Mouse (Mus musculus) embryonic facial prominence, embryonic 11.5 days (tissue): Measurements from ENCODE around the gene Tln2. TPM values are rescaled to one million over a fixed set of nuclear protein-coding genes. Genes with fewer than 3 reads are reported as not detected.
A peak's percentile ranks its signal among the peaks of the same experiment; 100 is the strongest.

ENCODE experiments used
- ATAC-seq: fragments of 200-750 bp; cut with Nextera tagmentation; replicated peaks from 2 replicates; pipeline ENCODE4 v1.8.0; 2017; ENCODE audit warnings: low read depth; ENCODE audit not compliant: insufficient number of reproducible peaks, low FRiP score, low TSS enrichment
- DNase-seq: peaks from one replicate; pipeline ENCODE4 v3.0.0-alpha.2; 2015; ENCODE audit warnings: low spot score
- H3K27ac ChIP-seq: fragments of 300-500 bp; sonication (generic); replicated peaks from 2 replicates; pipeline ENCODE4 v1.5.1; 2014; ENCODE audit warnings: mild to moderate bottlenecking, low read depth, low read length, control low read depth
- H3K27me3 ChIP-seq: fragments of 300-500 bp; sonication (generic); 2 replicates; pipeline ENCODE4 v1.6.1; 2014; ENCODE audit warnings: mild to moderate bottlenecking, low read length, moderate library complexity, mixed read lengths; ENCODE audit not compliant: control insufficient read depth, insufficient read depth
- H3K36me3 ChIP-seq: fragments of 300-500 bp; sonication (generic); replicated peaks from 2 replicates; pipeline ENCODE4 v1.6.1; 2014; ENCODE audit warnings: low read depth, mild to moderate bottlenecking, low read length, moderate library complexity, mixed read lengths; ENCODE audit not compliant: control insufficient read depth, insufficient read depth
- H3K4me1 ChIP-seq: fragments of 300-500 bp; sonication (generic); 2 replicates; pipeline ENCODE4 v1.6.1; 2014; ENCODE audit warnings: low read length, mixed read lengths; ENCODE audit not compliant: control insufficient read depth, insufficient read depth
- H3K4me2 ChIP-seq: fragments of 300-500 bp; sonication (generic); 2 replicates; pipeline ENCODE4 v1.6.1; 2014; ENCODE audit warnings: low read depth, mild to moderate bottlenecking, control low read depth, low read length, moderate library complexity
- H3K4me3 ChIP-seq: fragments of 300-500 bp; sonication (generic); 2 replicates; pipeline ENCODE4 v1.5.1; 2014; ENCODE audit warnings: low read depth, low read length, control low read depth
- H3K9ac ChIP-seq: fragments of 300-500 bp; sonication (generic); replicated peaks from 2 replicates; pipeline ENCODE4 v1.6.1; 2014; ENCODE audit warnings: mild to moderate bottlenecking, control low read depth, low read length
- H3K9me3 ChIP-seq: fragments of 300-500 bp; sonication (generic); replicated peaks from 2 replicates; pipeline ENCODE4 v1.6.1; 2016; ENCODE audit warnings: mild to moderate bottlenecking, low read length, inconsistent platforms, mixed read lengths; ENCODE audit not compliant: control insufficient read depth
- WGBS: fragments of 180-500 bp; shearing (Covaris S2); extraction: QIAGEN DNeasy Blood & Tissue Kit; methylation state at CpG from one replicate; pipeline ENCODE4 v1.1.7; 2014; 5-methylcytosine and 5-hydroxymethylcytosine counted together
- polyA plus RNA-seq: library from polyadenylated mRNA; unstranded; fragments of >200 nt; fragmentation: Nextera tagmentation; extraction: Ambion mirVana; gene quantifications from 2 replicates; pipeline ENCODE4 v1.2.1, GENCODE M21; 2014

Tln2 gene
- polyA plus RNA-seq, 1 experiment from 2014 or later, result 25.3 TPM

DNA sequence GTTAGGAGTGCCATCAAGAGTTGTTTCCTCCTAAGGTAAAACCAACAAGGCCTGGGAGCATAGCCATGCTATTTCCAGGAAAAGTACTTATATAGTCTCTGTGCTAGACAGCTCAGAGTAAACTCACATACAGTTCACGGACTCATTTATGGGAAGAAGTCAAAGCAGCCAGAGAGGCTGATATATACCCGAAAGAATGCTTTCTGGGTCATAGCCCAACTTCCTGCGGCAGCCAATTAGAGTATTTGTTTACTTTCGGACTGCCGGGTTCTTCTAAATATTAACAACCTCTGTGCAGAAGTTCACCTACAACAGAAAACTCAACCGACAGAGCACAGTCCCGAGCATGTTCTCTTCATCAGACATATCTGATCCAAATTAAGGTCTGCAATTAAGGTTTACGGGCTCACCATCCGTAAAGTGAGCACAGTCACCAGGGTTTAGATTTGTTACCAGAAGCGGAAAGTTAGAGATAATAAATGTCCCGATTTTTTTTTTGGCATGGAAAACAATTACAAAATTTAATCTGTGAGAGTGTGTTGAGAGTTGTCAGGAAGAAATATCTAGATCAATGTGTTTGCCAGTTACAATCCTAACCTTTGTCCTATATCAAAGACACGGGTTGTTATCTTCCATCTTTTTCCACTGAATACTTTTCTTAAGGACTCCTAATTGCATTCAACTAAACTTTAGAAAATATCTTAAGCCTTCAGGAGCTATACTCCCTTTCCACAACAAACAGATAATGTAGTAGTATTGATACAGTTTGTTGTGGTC is 323.9 kb downstream of the Tln2 start:
- Histone ChIP-seq H3K4me2 (no peak overlapping the region), H3K4me1 (no peaks in the 10 kb centered on the region), H3K36me3 (no peaks in the 10 kb centered on the region), H3K9ac (no peak overlapping the region), H3K4me3 (no peak overlapping the region), H3K27ac (no peak overlapping the region), H3K27me3 (no peaks in the 10 kb centered on the region), H3K9me3 (no peaks in the 10 kb centered on the region)
- ATAC-seq (no peak), DNase-seq (no peak)
- 71% methylated on average over 12 of the region's 12 CpGs for whole genome bisulfite sequencing

DNA sequence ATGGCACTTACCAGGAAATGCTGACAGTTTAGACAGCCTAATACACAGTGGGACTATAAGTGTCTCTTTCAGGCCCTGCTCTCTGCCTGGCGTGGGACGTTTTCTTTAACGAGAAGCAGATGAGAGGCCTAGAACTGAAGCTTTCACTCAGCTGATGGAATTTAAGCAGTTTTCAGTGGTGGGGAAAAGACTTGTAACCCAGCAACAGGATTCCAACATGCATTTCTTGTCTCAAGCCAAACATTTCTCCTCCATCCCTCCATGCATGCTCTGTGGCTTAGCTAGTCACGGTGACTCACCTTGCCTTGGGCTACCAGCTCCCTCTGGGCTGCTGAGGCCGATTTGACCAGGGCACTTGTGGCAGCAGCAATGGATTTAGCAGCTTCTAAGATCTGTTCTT is 330.5 kb downstream of the Tln2 start:
- Histone ChIP-seq H3K4me1 (no peaks in the 10 kb centered on the region; the same call in 1 of the 2 replicates), H3K27ac (peak overlapping the region; percentile 72), H3K27me3 (no peaks in the 10 kb centered on the region), H3K9ac (no peak overlapping the region), H3K36me3 (no peaks in the 10 kb centered on the region), H3K4me3 (no peak overlapping the region), H3K9me3 (no peaks in the 10 kb centered on the region), H3K4me2 (no peak overlapping the region)
- peak; percentile 81 for DNase-seq
- WGBS, result 40% methylated on average over 5 of the region's 5 CpGs
- no peak for ATAC-seq

DNA sequence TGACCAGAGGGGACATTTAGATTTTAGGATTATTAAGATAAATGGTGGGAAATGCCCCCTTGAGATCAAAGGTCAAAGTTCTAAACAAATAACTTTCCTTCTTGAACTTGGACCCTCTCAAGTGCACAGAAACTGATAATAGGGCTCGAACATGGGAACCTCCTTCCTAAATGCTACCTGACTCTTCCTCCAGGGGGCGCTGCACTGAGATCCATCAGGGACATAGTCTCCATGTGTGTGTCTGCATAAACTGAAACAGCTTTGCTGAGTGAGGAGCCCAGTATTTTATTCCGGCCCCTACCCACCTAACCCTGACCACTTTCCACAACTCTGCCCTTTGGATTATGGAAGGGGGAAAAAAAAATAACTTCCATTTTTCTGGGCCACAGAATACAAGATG is 339.1 kb downstream of the Tln2 start:
- H3K9ac ChIP-seq, result no peak overlapping the region
- DNase-seq (peak; percentile 48), ATAC-seq (no peak)
- H3K36me3 ChIP-seq, result no peaks in the 10 kb centered on the region; the same call in 1 of the 2 replicates
- 56% methylated on average over 3 of the region's 3 CpGs for WGBS
- no peaks in the 10 kb centered on the region for H3K4me1 ChIP-seq
- H3K27me3 ChIP-seq, result no peaks in the 10 kb centered on the region
- no peak overlapping the region for H3K27ac ChIP-seq
- H3K9me3 ChIP-seq, result no peaks in the 10 kb centered on the region
- H3K4me2 ChIP-seq, result no peak overlapping the region
- no peak overlapping the region for H3K4me3 ChIP-seq

DNA sequence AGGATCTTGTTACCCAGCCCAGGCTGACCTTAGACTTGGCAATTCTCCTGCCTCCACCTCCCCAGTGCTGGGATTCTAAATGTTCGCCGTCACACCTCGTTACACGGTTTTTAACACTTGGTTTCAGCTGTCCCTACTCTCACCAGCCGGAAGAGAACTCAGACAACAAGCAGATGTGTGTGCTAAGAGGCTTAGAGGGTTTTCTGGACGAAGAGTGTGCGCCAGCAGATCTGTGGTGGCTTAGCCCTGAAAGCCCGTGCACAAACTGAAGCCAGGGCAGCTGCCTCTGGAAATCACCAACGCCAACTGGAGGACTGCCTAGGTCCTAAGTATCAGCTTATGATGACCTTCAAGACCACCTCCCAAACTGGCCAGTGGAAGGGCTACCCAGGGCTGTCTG is 341.5 kb downstream of the Tln2 start:
- Histone ChIP-seq H3K27me3 (no peaks in the 10 kb centered on the region), H3K9me3 (no peaks in the 10 kb centered on the region), H3K27ac (no peak overlapping the region), H3K36me3 (no peaks in the 10 kb centered on the region), H3K4me1 (no peaks in the 10 kb centered on the region), H3K4me2 (no peak overlapping the region), H3K9ac (no peak overlapping the region), H3K4me3 (no peak overlapping the region)
- no peak for DNase-seq
- WGBS, result 71% methylated on average over 9 of the region's 9 CpGs
- ATAC-seq, result no peak

DNA sequence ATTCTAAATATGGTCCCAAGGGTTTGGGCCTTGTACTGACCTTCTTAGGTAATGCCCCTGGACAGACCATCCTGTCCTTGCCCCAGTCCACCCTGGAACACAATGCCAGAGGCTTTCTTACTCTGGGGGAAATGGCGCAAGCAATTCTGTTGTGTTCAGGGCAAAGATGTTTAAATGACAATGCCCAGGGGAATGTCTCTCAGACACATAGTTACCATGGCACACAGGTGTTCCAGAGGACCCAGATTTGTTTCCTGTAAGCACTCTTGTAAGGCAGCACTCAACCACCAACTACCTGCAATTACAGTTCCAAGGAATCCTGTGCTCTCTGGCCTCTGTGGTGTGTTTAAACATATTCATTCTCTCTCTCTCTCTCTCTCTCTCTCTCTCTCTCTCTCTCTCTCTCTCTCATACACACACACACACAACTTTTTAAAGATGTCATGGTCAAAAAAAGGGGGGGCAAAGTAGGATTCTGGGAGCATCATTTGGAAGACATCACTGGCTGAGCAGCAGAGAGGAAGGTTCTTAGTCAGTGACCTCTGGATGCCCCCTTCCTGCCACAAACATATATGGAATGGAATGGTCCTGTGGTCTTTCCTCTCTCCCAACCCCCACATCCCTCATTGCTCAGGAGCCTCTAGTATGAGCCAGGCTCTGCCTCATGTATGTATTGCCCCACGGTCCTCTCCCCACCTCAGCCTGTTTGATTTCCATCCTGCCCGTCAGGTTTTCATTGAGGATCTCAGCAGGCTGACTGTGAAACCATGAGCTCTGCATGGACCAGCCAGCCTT is 345.1 kb downstream of the Tln2 start:
- H3K27ac ChIP-seq, result no peak overlapping the region
- DNase-seq, result no peak
- H3K4me1 ChIP-seq, result no peaks in the 10 kb centered on the region
- no peak overlapping the region for H3K4me2 ChIP-seq
- H3K4me3 ChIP-seq, result no peak overlapping the region
- no peaks in the 10 kb centered on the region for H3K9me3 ChIP-seq
- no peak overlapping the region for H3K9ac ChIP-seq
- H3K36me3 ChIP-seq, result no peaks in the 10 kb centered on the region
- H3K27me3 ChIP-seq, result no peaks in the 10 kb centered on the region
- 80% methylated on average over 3 of the region's 3 CpGs for WGBS
- no peak for ATAC-seq

DNA sequence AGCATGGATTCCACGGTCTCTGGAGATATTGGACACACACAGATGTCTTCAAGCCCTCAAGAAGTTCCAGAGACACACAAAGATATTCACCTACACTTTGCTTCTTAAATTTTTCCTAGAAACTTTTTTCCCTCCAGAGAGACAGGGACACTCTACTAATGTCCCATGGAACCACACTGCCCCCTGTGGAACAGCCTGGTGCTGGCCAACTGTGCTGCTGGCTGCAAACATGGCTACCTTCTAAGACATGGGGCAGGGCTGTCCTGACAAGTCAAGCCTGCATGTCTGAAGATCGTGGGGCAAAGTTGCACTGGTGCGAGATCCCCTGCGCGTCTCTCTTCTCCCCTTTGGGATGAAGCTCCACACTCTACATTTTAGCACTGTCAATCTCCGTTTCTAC is 346.2 kb downstream of the Tln2 start:
- Histone ChIP-seq H3K4me1 (no peaks in the 10 kb centered on the region), H3K9ac (no peak overlapping the region), H3K27me3 (no peaks in the 10 kb centered on the region), H3K4me2 (no peak overlapping the region), H3K36me3 (no peaks in the 10 kb centered on the region), H3K27ac (no peak overlapping the region), H3K4me3 (no peak overlapping the region), H3K9me3 (no peaks in the 10 kb centered on the region)
- 51% methylated on average over 6 of the region's 6 CpGs for WGBS
- DNase-seq (peak; percentile 85), ATAC-seq (peak; percentile 70; the same call in 1 of the 2 replicates)

DNA sequence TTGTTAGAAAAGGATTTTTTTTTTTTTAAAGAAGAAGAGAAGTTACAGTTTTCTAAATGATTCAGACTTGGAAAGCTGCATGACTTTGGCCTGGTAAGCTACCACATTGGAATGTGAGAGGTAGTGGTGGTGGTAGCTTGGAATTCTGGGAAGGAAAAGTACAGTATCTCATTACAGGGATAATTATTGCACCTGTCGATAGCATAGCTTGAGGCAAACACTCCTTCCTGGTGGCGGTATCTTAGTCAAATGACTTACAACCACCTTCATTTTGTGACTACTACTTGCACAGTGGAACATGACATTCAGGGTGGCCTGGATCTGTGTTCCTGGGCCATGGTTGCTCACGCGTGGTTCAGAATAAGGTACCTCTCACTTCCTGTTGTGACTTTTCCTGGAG is 348.3 kb downstream of the Tln2 start:
- ATAC-seq, result no peak

DNA sequence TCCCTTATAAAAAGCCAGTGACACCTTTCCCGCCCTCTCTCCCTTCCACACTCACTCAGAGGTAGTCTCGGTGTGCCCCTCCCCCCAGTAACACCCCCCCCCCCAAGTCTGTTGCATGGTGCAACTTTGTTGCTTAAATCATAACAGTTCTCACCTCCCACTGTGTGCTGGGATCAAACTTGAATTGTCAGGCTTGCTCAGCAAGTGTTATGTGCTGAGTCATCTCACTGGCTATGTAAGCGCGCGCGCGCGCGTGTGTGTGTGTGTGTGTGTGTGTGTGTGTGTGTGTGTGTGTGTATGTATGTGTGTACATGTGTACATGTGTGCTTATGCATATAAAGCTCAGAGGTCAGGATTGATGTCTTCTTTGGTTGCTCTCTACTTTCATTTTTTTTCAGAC is 350.1 kb downstream of the Tln2 start:
- Histone ChIP-seq H3K27me3 (no peaks in the 10 kb centered on the region), H3K4me2 (no peak overlapping the region), H3K27ac (no peak overlapping the region), H3K9me3 (no peaks in the 10 kb centered on the region), H3K4me1 (no peaks in the 10 kb centered on the region), H3K36me3 (no peaks in the 10 kb centered on the region), H3K4me3 (no peak overlapping the region), H3K9ac (no peak overlapping the region)
- ATAC-seq, result no peak
- WGBS, result 95% methylated on average over 9 of the region's 9 CpGs
- no peak for DNase-seq

More for the DNA sequence above, 348.3 kb downstream of the Tln2 start:
- Histone ChIP-seq H3K4me1 (no peaks in the 10 kb centered on the region), H3K9me3 (no peaks in the 10 kb centered on the region), H3K27ac (no peak overlapping the region), H3K27me3 (no peaks in the 10 kb centered on the region), H3K9ac (no peak overlapping the region), H3K36me3 (no peaks in the 10 kb centered on the region), H3K4me2 (no peak overlapping the region), H3K4me3 (no peak overlapping the region)
- 91% methylated on average over 4 of the region's 4 CpGs for WGBS
- DNase-seq, result no peak
